Comparison of ENCODE assay signal across 7 mouse cellular contexts in genomic region chr1:72865900-72866299, GRCm38 (mm10). TPM values are rescaled to one million over a fixed set of nuclear protein-coding genes. Genes with fewer than 3 reads are reported as not detected.
A peak's percentile ranks its signal among the peaks of the same experiment; 100 is the strongest.
DNase-seq lines count a peak whose midpoint lies in the region; ATAC-seq and TF ChIP-seq lines count a peak whose summit lies in the region.

No protein-coding gene starts in this region.

- peaks cover 18% of the 10 kb centered on the region for H3K4me1 ChIP-seq in G1E (ENCODE audit: insufficient read depth, low read depth, low read length)
- H3K4me1 ChIP-seq in midbrain, embryonic 10.5 days: peaks cover 62% of the 10 kb centered on the region

- no peak for ATAC-seq in G1E (ENCODE audit: extremely low read depth, insufficient number of reproducible peaks, low FRiP score, poor library complexity, severe bottlenecking)

- no peaks in the 10 kb centered on the region for H3K36me3 ChIP-seq in G1E (replicated peaks)
- H3K36me3 ChIP-seq in midbrain, embryonic 10.5 days: peaks cover 46% of the 10 kb centered on the region

- no peak overlapping the region for H3K4me3 ChIP-seq in G1E (ENCODE audit: low read depth, low read length)
- no peak overlapping the region for H3K4me3 ChIP-seq in midbrain, embryonic 10.5 days

- peak; percentile 98 for TF ChIP-seq CTCF in G1E (IDR thresholded peaks at IDR 0.05; ENCODE audit: low read depth, low read length)

- no peaks in the 10 kb centered on the region for H3K9me3 ChIP-seq in G1E (replicated peaks)
- no peaks in the 10 kb centered on the region for H3K9me3 ChIP-seq in midbrain, embryonic 10.5 days (replicated peaks)

- H3K27ac ChIP-seq in midbrain, embryonic 10.5 days (replicated peaks): peak overlapping the region; percentile 64

- 17% methylated on average over 6 of the region's 6 CpGs for WGBS in midbrain, embryonic 10.5 days

- peaks cover 41% of the 10 kb centered on the region for H3K27me3 ChIP-seq in G1E (ENCODE audit: insufficient read depth, low read length)
- peaks cover 15% of the 10 kb centered on the region for H3K27me3 ChIP-seq in midbrain, embryonic 10.5 days (ENCODE audit: low read depth, poor library complexity, severe bottlenecking)

- DNase-seq in CD4-positive helper T cell, adult 2 months (ENCODE audit: low read depth, low spot score): peak; percentile 14
- DNase-seq in G1E (ENCODE audit: low spot score): peak; percentile 70
- DNase-seq in cerebellum, postnatal 10 days: peak; percentile 91 to 94
- DNase-seq in frontal cortex, postnatal 14 days (ENCODE audit: low spot score in 2 of 2): peak; percentile 52 to 67
- peak; percentile 73 to 92 for DNase-seq in layer of hippocampus, postnatal 25 days (ENCODE audit: extremely low spot score in 1 of 2, low spot score in 1 of 2)
- peak; percentile 85 for DNase-seq in midbrain, embryonic 10.5 days (ENCODE audit: low spot score)
- peak; percentile 68 for DNase-seq in skeletal muscle tissue, adult 2 months (ENCODE audit: low read depth, low spot score)

RNA-seq across cellular contexts. Expression of gene Igfbp5, which starts 8.8 kb away (rescaled TPM):
- total RNA-seq in G1E (2014; fragmentation: Nextera tagmentation) (not detected in 2 replicates), G1E (2017) (0.11 and 0.17 TPM in 2 replicates)
- 0.01 TPM in 1 of 2 replicates, not detected in the other for polyA plus RNA-seq in G1E (2012)
- 10 to 100 TPM; 69.7 to 72.5 TPM for total RNA-seq in layer of hippocampus, postnatal 25 days (2021)
- polyA plus RNA-seq in midbrain, embryonic 10.5 days (2016; fragmentation: Nextera tagmentation; extraction: Ambion mirVana): 48.2 and 49.9 TPM in 2 replicates

RNA-seq across cellular contexts. Expression of gene Igfbp2, which starts 41.6 kb away (rescaled TPM):
- total RNA-seq in G1E (2014; fragmentation: Nextera tagmentation): not detected in 2 replicates
- total RNA-seq in G1E (2017): 0.29 and 0.55 TPM in 2 replicates
- polyA plus RNA-seq in G1E (2012): not detected in 2 replicates
- total RNA-seq in layer of hippocampus, postnatal 25 days (2021): 10 to 100 TPM; 44.4 to 50.5 TPM
- polyA plus RNA-seq in midbrain, embryonic 10.5 days (2016; fragmentation: Nextera tagmentation; extraction: Ambion mirVana): 585 and 600 TPM in 2 replicates

Comparison
In these comparisons a context has a peak if more than half of its experiments do, and no peak if none do; other contexts are left out.
1. DNase-seq: peak in every context shown above with its lines; median percentile 92 in cerebellum, postnatal 10 days; 85 in midbrain, embryonic 10.5 days; 82 in layer of hippocampus, postnatal 25 days; 70 in G1E; 68 in skeletal muscle tissue, adult 2 months; 60 in frontal cortex, postnatal 14 days; 14 in CD4-positive helper T cell, adult 2 months.
2. RNA of gene Igfbp5, which starts 8.8 kb away (total RNA-seq): 69.7 to 72.5 TPM in layer of hippocampus, postnatal 25 days; 0.11 to 0.17 TPM in G1E; every median in the first group is over 10 times any median in the second.
3. RNA of gene Igfbp2, which starts 41.6 kb away (total RNA-seq): 44.4 to 50.5 TPM in layer of hippocampus, postnatal 25 days; 0.29 to 0.55 TPM in G1E; every median in the first group is over 10 times any median in the second.